Mouse (Mus musculus) activated CD4-positive, CD25-positive, alpha-beta regulatory T cell, adult 4 months (primary cell): Measurements from ENCODE around the gene Bbs2. TPM values are rescaled to one million over a fixed set of nuclear protein-coding genes. Genes with fewer than 3 reads are reported as not detected.
A peak's percentile ranks its signal among the peaks of the same experiment; 100 is the strongest.

Experiments used
- ATAC-seq: one replicate; pipeline ENCODE4 v1.8.0; 2017
- polyA plus RNA-seq, 2 experiments: library from polyadenylated mRNA; unstranded; fragments of 100-300 nt; shearing (Covaris generic); gene quantifications; one replicate each; pipeline ENCODE4 v1.2.1; 2017

The Bbs2 gene
- polyA plus RNA-seq, 2 experiments from 2014 or later: 1.4 to 3.5 TPM

- no peak for ATAC-seq
Observed at GRCm38 (mm10) chr8:94094281-94094680, 4.4 kb downstream of the Bbs2 start.

- no peak for ATAC-seq
Observed at GRCm38 (mm10) chr8:94092848-94093247, 5.9 kb downstream of the Bbs2 start.

- ATAC-seq: no peak
Observed at GRCm38 (mm10) chr8:94089715-94090114, 9.0 kb downstream of the Bbs2 start.

GRCm38 (mm10) chr8:94087964-94088363 is 10.8 kb downstream of the Bbs2 start:
- ATAC-seq: no peak

- no peak for ATAC-seq
Observed at GRCm38 (mm10) chr8:94076461-94077192, 22.1 kb downstream of the Bbs2 start.

GRCm38 (mm10) chr8:94068793-94069192 is 29.9 kb downstream of the Bbs2 start:
- ATAC-seq: no peak

- no peak for ATAC-seq
Observed at GRCm38 (mm10) chr8:94066121-94066863, 32.4 kb downstream of the Bbs2 start.

- no peak for ATAC-seq
Observed at GRCm38 (mm10) chr8:94057157-94057854, 41.4 kb downstream of the Bbs2 start.

GRCm38 (mm10) chr8:94052696-94053095 is 46.0 kb downstream of the Bbs2 start:
- ATAC-seq: no peak

- no peak for ATAC-seq
Observed at GRCm38 (mm10) chr8:94047845-94048244, 50.9 kb downstream of the Bbs2 start.

GRCm38 (mm10) chr8:94037806-94038205 is 60.9 kb downstream of the Bbs2 start:
- ATAC-seq: no peak

GRCm38 (mm10) chr8:94036944-94037524 is 61.7 kb downstream of the Bbs2 start, which contains the start of the genes Nudt21 and Ogfod1:
TSS of gene Nudt21 (minus strand) at chr8:94037031.
TSS of gene Ogfod1 (plus strand) at chr8:94037198.
- ATAC-seq: peak; percentile 99

- peak; percentile 16 for ATAC-seq
Observed at GRCm38 (mm10) chr8:94036541-94036940, 62.2 kb downstream of the Bbs2 start.

- ATAC-seq: no peak
Observed at GRCm38 (mm10) chr8:94035200-94035599, 63.5 kb downstream of the Bbs2 start.

- no peak for ATAC-seq
Observed at GRCm38 (mm10) chr8:94033601-94034000, 65.1 kb downstream of the Bbs2 start.

GRCm38 (mm10) chr8:94029701-94030100 is 69.0 kb downstream of the Bbs2 start:
- no peak for ATAC-seq

- ATAC-seq: no peak
Observed at GRCm38 (mm10) chr8:94023916-94024315, 74.8 kb downstream of the Bbs2 start.

Other genes starting within 250 kb of the Bbs2 start
- gene Amfr, start 86.1 kb downstream of the Bbs2 start, polyA plus RNA-seq: 10 to 100 TPM; 26.2 to 26.6 TPM
- 100 to 1,000 TPM in 1 of 2 experiments, 10 to 100 TPM in 1; 93.4 to 113 TPM for gene Nudt21, start 61.9 kb downstream of the Bbs2 start, polyA plus RNA-seq
- gene Ogfod1, start 61.7 kb downstream of the Bbs2 start, polyA plus RNA-seq: 10 to 100 TPM; 16.5 to 16.6 TPM
- not detected for gene Mt4, start 38.3 kb upstream of the Bbs2 start, polyA plus RNA-seq
- not detected for gene Mt3, start 53.7 kb upstream of the Bbs2 start, polyA plus RNA-seq
- not detected for gene Mt2, start 73.7 kb upstream of the Bbs2 start, polyA plus RNA-seq
- 1 to 10 TPM; 3.0 to 4.2 TPM for gene Mt1, start 80.2 kb upstream of the Bbs2 start, polyA plus RNA-seq
- 10 to 100 TPM; 30.7 to 33.1 TPM for gene Nup93, start 115.6 kb upstream of the Bbs2 start, polyA plus RNA-seq
- not detected for gene Slc12a3, start 230.3 kb upstream of the Bbs2 start, polyA plus RNA-seq